Mouse (Mus musculus): ENCODE results near the gene Loxl1. TPM values are rescaled to one million over a fixed set of nuclear protein-coding genes. Genes with fewer than 3 reads are reported as not detected.

Loxl1 gene
- total and polyA plus RNA-seq, 2 experiments from 2014 or later = 9.1 to 13.8 TPM

DNA sequence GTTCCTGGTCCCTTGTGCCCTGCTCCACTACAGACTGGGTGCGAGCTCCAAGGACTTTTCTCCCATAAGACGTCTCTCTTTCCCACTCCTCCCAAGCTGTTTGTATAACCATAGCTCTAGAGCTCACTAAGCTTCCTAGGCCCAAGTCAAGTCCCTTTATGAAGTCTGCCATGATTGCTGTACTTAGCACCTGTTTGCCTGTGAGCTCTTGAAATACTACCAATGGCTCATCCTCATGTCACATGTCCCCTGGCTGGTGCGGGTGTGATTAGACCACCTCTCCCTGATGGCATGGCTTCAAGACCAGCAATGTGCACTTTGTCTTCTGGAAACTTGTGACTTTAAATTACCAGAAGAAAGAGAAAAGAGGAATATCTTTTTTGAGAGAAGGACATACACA, 17.6 kb downstream of the Loxl1 start:
- WGBS = 87% methylated on average over 3 of the region's 3 CpGs
- H3K4me1 ChIP-seq (ENCODE audit: insufficient read depth, low read length) = peaks cover 5% of the 10 kb centered on the region; the same call in 1 of the 2 replicates

DNA sequence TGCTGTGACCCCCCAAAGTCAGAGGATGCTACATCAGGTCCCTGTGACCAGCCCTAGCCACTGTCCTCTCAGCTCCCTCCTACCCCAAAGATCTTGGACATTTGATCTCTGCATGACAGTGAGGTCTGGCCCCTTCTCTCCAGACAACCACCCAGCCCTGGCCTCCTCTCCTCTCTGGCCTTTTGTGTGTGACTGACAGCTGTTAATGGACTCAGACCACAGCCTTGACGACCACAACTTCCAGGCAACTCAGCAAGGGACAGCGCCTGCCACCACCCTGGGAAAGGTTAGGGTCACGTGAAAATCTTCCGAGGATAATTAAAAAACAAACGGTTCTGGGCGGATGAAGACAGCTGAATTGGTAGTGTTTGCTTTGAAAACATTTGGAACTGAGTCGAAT, 18.5 kb downstream of the Loxl1 start:
- ATAC-seq (no peak), DNase-seq (ENCODE audit: low spot score) (no peak)
- H3K36me3 ChIP-seq (ENCODE audit: insufficient read depth, low read length) = no peaks in the 10 kb centered on the region
- H3K27ac ChIP-seq = no peak overlapping the region
- no peak overlapping the region for H3K4me2 ChIP-seq (ENCODE audit: low read depth, low read length)
- H3K9me3 ChIP-seq (ENCODE audit: low read length) = no peaks in the 10 kb centered on the region
- no peak overlapping the region for H3K4me3 ChIP-seq (ENCODE audit: low read length)
- TF ChIP-seq CTCF (IDR thresholded peaks at IDR 0.05; ENCODE audit: low read depth) = no peak
- peaks cover 5% of the 10 kb centered on the region; the same call in 1 of the 2 replicates for H3K4me1 ChIP-seq (ENCODE audit: insufficient read depth, low read length)
- WGBS = 36% methylated on average over 7 of the region's 7 CpGs
- H3K27me3 ChIP-seq (ENCODE audit: insufficient read depth, low read length) = no peaks in the 10 kb centered on the region
- no peak overlapping the region for H3K9ac ChIP-seq (replicated peaks; ENCODE audit: low read length)

More for the DNA sequence above, 17.6 kb downstream of the Loxl1 start:
- Histone ChIP-seq H3K4me3 (ENCODE audit: low read length) (no peak overlapping the region), H3K27me3 (ENCODE audit: insufficient read depth, low read length) (no peaks in the 10 kb centered on the region), H3K27ac (no peak overlapping the region), H3K9ac (replicated peaks; ENCODE audit: low read length) (no peak overlapping the region), H3K4me2 (ENCODE audit: low read depth, low read length) (no peak overlapping the region), H3K36me3 (ENCODE audit: insufficient read depth, low read length) (no peaks in the 10 kb centered on the region), H3K9me3 (ENCODE audit: low read length) (no peaks in the 10 kb centered on the region)
- no peak for TF ChIP-seq CTCF (IDR thresholded peaks at IDR 0.05; ENCODE audit: low read depth)
- DNase-seq (ENCODE audit: low spot score) (no peak), ATAC-seq (no peak)

DNA sequence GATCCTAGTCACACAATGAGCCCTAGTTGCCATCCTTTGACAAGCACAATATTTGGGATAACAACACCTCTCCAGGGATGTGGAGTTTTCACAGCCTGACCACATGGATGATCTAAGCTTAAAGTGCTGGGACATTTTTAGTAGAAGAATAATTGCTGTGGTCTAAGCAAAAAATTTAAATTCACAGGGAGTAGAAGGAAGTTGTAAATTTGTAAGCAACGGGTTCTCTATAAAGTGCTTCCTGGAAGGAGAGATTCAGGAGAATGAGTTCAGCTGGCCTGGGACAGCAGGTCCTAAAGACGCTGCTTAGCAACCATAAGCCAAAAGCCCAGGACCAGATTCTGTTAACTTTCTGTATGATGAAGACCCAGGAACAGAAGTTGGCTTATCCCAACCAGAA, 23.1 kb downstream of the Loxl1 start:
- DNase-seq (ENCODE audit: low spot score) = no peak
- 77% methylated on average over 2 of the region's 2 CpGs for WGBS
- Histone ChIP-seq H3K9me3 (ENCODE audit: low read length) (no peaks in the 10 kb centered on the region), H3K27me3 (ENCODE audit: insufficient read depth, low read length) (no peaks in the 10 kb centered on the region), H3K36me3 (ENCODE audit: insufficient read depth, low read length) (no peaks in the 10 kb centered on the region), H3K4me1 (ENCODE audit: insufficient read depth, low read length) (no peaks in the 10 kb centered on the region), H3K4me2 (ENCODE audit: low read depth, low read length) (no peak overlapping the region), H3K4me3 (ENCODE audit: low read length) (no peak overlapping the region), H3K9ac (replicated peaks; ENCODE audit: low read length) (no peak overlapping the region), H3K27ac (no peak overlapping the region)
- TF ChIP-seq CTCF (IDR thresholded peaks at IDR 0.05; ENCODE audit: low read depth) = no peak
- ATAC-seq = no peak

- Histone ChIP-seq H3K27ac (no peak overlapping the region), H3K4me1 (ENCODE audit: insufficient read depth, low read length) (no peaks in the 10 kb centered on the region), H3K27me3 (ENCODE audit: insufficient read depth, low read length) (no peaks in the 10 kb centered on the region), H3K4me3 (ENCODE audit: low read length) (no peak overlapping the region), H3K4me2 (ENCODE audit: low read depth, low read length) (no peak overlapping the region), H3K36me3 (ENCODE audit: insufficient read depth, low read length) (no peaks in the 10 kb centered on the region), H3K9ac (replicated peaks; ENCODE audit: low read length) (no peak overlapping the region), H3K9me3 (ENCODE audit: low read length) (no peaks in the 10 kb centered on the region)
- 68% methylated on average over 1 of the region's 1 CpGs for WGBS
- TF ChIP-seq CTCF (IDR thresholded peaks at IDR 0.05; ENCODE audit: low read depth) = no peak
- DNase-seq (ENCODE audit: low spot score) (no peak), ATAC-seq (no peak)
Observed at GRCm38 (mm10) chr9:58289090-58289489, 23.9 kb downstream of the Loxl1 start.

- Histone ChIP-seq H3K4me2 (ENCODE audit: low read depth, low read length) (no peak overlapping the region), H3K9me3 (ENCODE audit: low read length) (no peaks in the 10 kb centered on the region), H3K4me1 (ENCODE audit: insufficient read depth, low read length) (no peaks in the 10 kb centered on the region), H3K9ac (replicated peaks; ENCODE audit: low read length) (no peak overlapping the region), H3K27ac (no peak overlapping the region; the same call in 1 of the 2 replicates), H3K4me3 (ENCODE audit: low read length) (no peak overlapping the region), H3K27me3 (ENCODE audit: insufficient read depth, low read length) (no peaks in the 10 kb centered on the region), H3K36me3 (ENCODE audit: insufficient read depth, low read length) (no peaks in the 10 kb centered on the region)
- WGBS = 47% methylated on average over 7 of the region's 7 CpGs
- peak; percentile 37 for DNase-seq (ENCODE audit: low spot score)
- no peak for TF ChIP-seq CTCF (IDR thresholded peaks at IDR 0.05; ENCODE audit: low read depth)
- ATAC-seq = 0 out of 2 replicates have a peak, but pooled peaks have one; percentile 48
Observed at GRCm38 (mm10) chr9:58283431-58283830, 29.6 kb downstream of the Loxl1 start.

- ATAC-seq (no peak), DNase-seq (ENCODE audit: low spot score) (peak; percentile 41)
Observed at GRCm38 (mm10) chr9:58281597-58281996, 31.4 kb downstream of the Loxl1 start.

DNA sequence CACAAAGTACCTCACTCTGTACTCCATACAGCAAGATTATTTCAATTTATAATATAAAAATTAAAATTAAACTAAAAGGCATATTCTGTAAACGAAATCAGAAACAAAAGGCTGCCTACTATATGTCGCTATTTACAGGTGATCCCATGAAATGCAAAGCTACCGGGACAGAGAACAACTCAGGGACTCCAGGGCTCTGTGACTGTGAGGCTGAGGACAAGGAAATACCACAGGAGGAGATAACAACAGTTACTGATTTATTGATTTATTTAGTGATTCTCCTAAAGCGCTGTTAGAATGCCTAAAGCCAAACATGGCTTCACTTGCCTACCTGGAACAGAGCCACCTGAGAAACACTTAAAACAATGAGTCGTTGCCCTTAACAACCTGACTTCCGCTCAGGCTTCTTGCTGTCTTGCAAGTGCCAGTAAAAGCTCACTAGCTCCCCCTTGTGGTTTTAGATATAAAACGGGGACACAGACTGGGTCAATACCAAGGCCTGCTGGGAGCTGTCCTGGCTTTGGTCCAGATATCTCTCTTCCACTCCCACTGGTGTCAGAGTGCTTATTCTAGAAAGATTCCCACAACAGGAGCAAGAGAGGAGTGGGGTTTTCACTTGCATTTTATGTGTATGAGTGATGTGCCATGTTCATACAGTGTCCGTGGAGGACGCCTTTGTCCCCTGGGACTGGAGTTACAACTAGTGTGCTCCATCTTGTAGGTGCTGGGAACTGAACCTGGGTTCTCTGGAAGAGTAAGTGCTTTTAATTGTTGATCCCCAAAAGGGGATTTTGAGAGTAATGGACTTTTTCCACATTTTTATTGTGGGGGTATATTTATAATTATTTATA, 32.5 kb downstream of the Loxl1 start:
- H3K4me3 ChIP-seq (ENCODE audit: low read length) = no peak overlapping the region
- H3K27ac ChIP-seq = no peak overlapping the region
- ATAC-seq = peak; percentile 90
- H3K4me2 ChIP-seq (ENCODE audit: low read depth, low read length) = peak overlapping the region; percentile 25; the same call in 1 of the 2 replicates
- H3K9ac ChIP-seq (replicated peaks; ENCODE audit: low read length) = no peak overlapping the region
- TF ChIP-seq CTCF (IDR thresholded peaks at IDR 0.05; ENCODE audit: low read depth) = peak; percentile 86
- no peaks in the 10 kb centered on the region for H3K4me1 ChIP-seq (ENCODE audit: insufficient read depth, low read length)
- 32% methylated on average over 9 of the region's 9 CpGs for WGBS
- H3K9me3 ChIP-seq (ENCODE audit: low read length) = no peaks in the 10 kb centered on the region
- H3K36me3 ChIP-seq (ENCODE audit: insufficient read depth, low read length) = no peaks in the 10 kb centered on the region
- DNase-seq (ENCODE audit: low spot score) = peak; percentile 97
- H3K27me3 ChIP-seq (ENCODE audit: insufficient read depth, low read length) = no peaks in the 10 kb centered on the region

More at GRCm38 (mm10) chr9:58281597-58281996, 31.4 kb downstream of the Loxl1 start:
- Histone ChIP-seq H3K4me2 (ENCODE audit: low read depth, low read length) (no peak overlapping the region), H3K4me3 (ENCODE audit: low read length) (no peak overlapping the region), H3K36me3 (ENCODE audit: insufficient read depth, low read length) (no peaks in the 10 kb centered on the region), H3K9me3 (ENCODE audit: low read length) (no peaks in the 10 kb centered on the region), H3K4me1 (ENCODE audit: insufficient read depth, low read length) (no peaks in the 10 kb centered on the region), H3K27ac (no peak overlapping the region), H3K27me3 (ENCODE audit: insufficient read depth, low read length) (no peaks in the 10 kb centered on the region), H3K9ac (replicated peaks; ENCODE audit: low read length) (no peak overlapping the region)
- 56% methylated on average over 3 of the region's 3 CpGs for WGBS
- peak; percentile 66 for TF ChIP-seq CTCF (IDR thresholded peaks at IDR 0.05; ENCODE audit: low read depth)
